Mouse (Mus musculus) ES-E14 (cell line): ENCODE results near the gene Fbxo42. TPM values are rescaled to one million over a fixed set of nuclear protein-coding genes. Genes with fewer than 3 reads are reported as not detected.

ENCODE experiments used
- DNase-seq: peaks from one replicate; pipeline ENCODE4 v3.0.0-alpha.2; 2013; ENCODE audit warnings: low read depth, low spot score
- H3K27ac ChIP-seq: 2 replicates; pipeline ENCODE4 v1.5.1; 2012; ENCODE audit warnings: low read depth, mild to moderate bottlenecking, low read length, moderate library complexity, mixed read lengths; ENCODE audit not compliant: poor library complexity, insufficient read depth, severe bottlenecking
- H3K36me3 ChIP-seq: 2 replicates; pipeline ENCODE4 v1.6.1; 2012; ENCODE audit warnings: mild to moderate bottlenecking, low read length, moderate library complexity, mixed read lengths; ENCODE audit not compliant: control insufficient read depth, poor library complexity, insufficient read depth, severe bottlenecking
- H3K4me1 ChIP-seq, 2 experiments: fragments of 150-350 bp in 1 of 2; sonication (generic) in 1 of 2; 2 replicates each; pipeline ENCODE4 v1.6.1; 2012; ENCODE audit warnings: low read length in 2 of 2, mild to moderate bottlenecking in 1 of 2, mixed read lengths in 1 of 2; ENCODE audit not compliant: control insufficient read depth in 2 of 2, insufficient read depth in 2 of 2, poor library complexity in 1 of 2
- H3K4me3 ChIP-seq, 2 experiments: fragments of 150-350 bp in 1 of 2; sonication (generic) in 1 of 2; 2 replicates each; pipeline ENCODE4 v1.5.1; 2012; ENCODE audit warnings: low read length in 2 of 2, low read depth in 1 of 2, mild to moderate bottlenecking in 1 of 2, mixed read lengths in 1 of 2; ENCODE audit not compliant: insufficient read depth in 1 of 2, poor library complexity in 1 of 2, severe bottlenecking in 1 of 2
- H3K9ac ChIP-seq: 2 replicates; pipeline ENCODE4 v1.6.1; 2012; ENCODE audit warnings: low read depth, mild to moderate bottlenecking, low read length, mixed read lengths; ENCODE audit not compliant: poor library complexity, insufficient read depth, severe bottlenecking
- H3K9me3 ChIP-seq: fragments of 150-350 bp; sonication (generic); 2 replicates; pipeline ENCODE4 v1.6.1; 2012; ENCODE audit warnings: low read depth, mild to moderate bottlenecking, low read length; ENCODE audit not compliant: control insufficient read depth, insufficient read depth
- CHD2 ChIP-seq: IDR thresholded peaks from 2 replicates; pipeline ENCODE4 v1.6.1; 2014; ENCODE audit warnings: mild to moderate bottlenecking, low read depth, low read length, inconsistent platforms
- HCFC1 ChIP-seq: IDR thresholded peaks from 2 replicates; pipeline ENCODE4 v1.6.1; 2012; ENCODE audit warnings: low read length, inconsistent platforms, borderline replicate concordance; ENCODE audit not compliant: insufficient read depth
- MAFK ChIP-seq: IDR thresholded peaks from 2 replicates; pipeline ENCODE4 v1.6.1; 2014; ENCODE audit warnings: mild to moderate bottlenecking, low read depth, low read length, inconsistent platforms; ENCODE audit not compliant: insufficient read depth
- ZC3H11A ChIP-seq: IDR thresholded peaks from 2 replicates; pipeline ENCODE4 v1.6.1; 2012; ENCODE audit warnings: low read depth, mild to moderate bottlenecking, inconsistent platforms, low read length, borderline replicate concordance
- ZNF384 ChIP-seq: IDR thresholded peaks from 2 replicates; pipeline ENCODE4 v1.6.1; 2012; ENCODE audit warnings: low read depth, low read length, inconsistent platforms
- in situ Hi-C, 2 experiments: fragments of 600-800 bp; cut with MboI; formaldehyde crosslinking; loops; one replicate each; pipeline ENCODE4 v1.15.1; 2025; ENCODE audit warnings: low sequenced_read_pairs in 2 of 2, inconsistent platforms in 1 of 2; ENCODE audit not compliant: unreplicated experiment in 2 of 2
- total RNA-seq: library from RNA; depleted of rRNA; stranded (reverse); fragments of 300-350 nt; gene quantifications from 2 replicates; pipeline ENCODE4 v1.2.3, GENCODE M21; 2012

Gene Fbxo42
- total RNA-seq, 1 experiment, result 14.0 TPM

- Histone ChIP-seq H3K9ac (no peak overlapping the region), H3K4me1 (peaks cover 0 to 21% of the 10 kb centered on the region in 2 experiments; a peak in 2 of 4 replicates), H3K27ac (no peak overlapping the region), H3K4me3 (peak overlapping the region in 1 of 2 experiments; percentile 27; a peak in 1 of 4 replicates), H3K36me3 (no peaks in the 10 kb centered on the region), H3K9me3 (no peaks in the 10 kb centered on the region)
- TF ChIP-seq MAFK (no peak), CHD2 (no peak), HCFC1 (no peak), ZNF384 (no peak), ZC3H11A (no peak)
- DNase-seq, result no peak
- in situ Hi-C loops, result no loop called here
These were observed 98.6 kb downstream of the Fbxo42 start for GRCm38 (mm10) chr4:141246089-141246997.

GRCm38 (mm10) chr4:141246998-141247350 lies 99.3 kb downstream of the Fbxo42 start:
- no peak overlapping the region for H3K9ac ChIP-seq

GRCm38 (mm10) chr4:141247776-141248613 lies 100.3 kb downstream of the Fbxo42 start:
- no peak for DNase-seq
- Histone ChIP-seq H3K9me3 (no peaks in the 10 kb centered on the region), H3K27ac (no peak overlapping the region), H3K4me3 (peak overlapping the region; percentile 65 to 76), H3K36me3 (no peaks in the 10 kb centered on the region), H3K9ac (no peak overlapping the region), H3K4me1 (peaks cover 0 to 14% of the 10 kb centered on the region in 2 experiments; a peak in 2 of 4 replicates)
- in situ Hi-C loops, result no loop called here
- no peak for TF ChIP-seq HCFC1
- TF ChIP-seq MAFK, result no peak
- TF ChIP-seq CHD2, result no peak
- no peak for TF ChIP-seq ZNF384
- no peak for TF ChIP-seq ZC3H11A

More at GRCm38 (mm10) chr4:141246998-141247350, 99.3 kb downstream of the Fbxo42 start:
- in situ Hi-C loops, result no loop called here
- DNase-seq, result no peak
- Histone ChIP-seq H3K4me1 (peaks cover 0 to 17% of the 10 kb centered on the region in 2 experiments; a peak in 2 of 4 replicates), H3K36me3 (no peaks in the 10 kb centered on the region), H3K27ac (no peak overlapping the region), H3K4me3 (peak overlapping the region; percentile 27 to 65; a peak in 3 of 4 replicates), H3K9me3 (no peaks in the 10 kb centered on the region)
- TF ChIP-seq CHD2 (no peak), ZC3H11A (no peak), MAFK (no peak), HCFC1 (no peak), ZNF384 (no peak)

GRCm38 (mm10) chr4:141248614-141248978 lies 100.9 kb downstream of the Fbxo42 start:
- H3K9me3 ChIP-seq, result no peaks in the 10 kb centered on the region

More at GRCm38 (mm10) chr4:141248614-141248978, 100.9 kb downstream of the Fbxo42 start:
- Histone ChIP-seq H3K9ac (no peak overlapping the region), H3K4me1 (peaks cover 0 to 11% of the 10 kb centered on the region in 2 experiments; a peak in 3 of 4 replicates), H3K27ac (no peak overlapping the region), H3K36me3 (no peaks in the 10 kb centered on the region), H3K4me3 (no peak overlapping the region; a peak in 2 of 4 replicates)
- TF ChIP-seq ZNF384, result no peak
- TF ChIP-seq ZC3H11A, result no peak
- no peak for TF ChIP-seq HCFC1
- no peak for TF ChIP-seq MAFK
- no peak for TF ChIP-seq CHD2
- no peak for DNase-seq
- in situ Hi-C loops, result no loop called here
